Mouse (Mus musculus) gastrocnemius, postnatal 10 days (tissue): Measurements from ENCODE around the gene Carm1. TPM values are rescaled to one million over a fixed set of nuclear protein-coding genes. Genes with fewer than 3 reads are reported as not detected.
A peak's percentile ranks its signal among the peaks of the same experiment; 100 is the strongest.

Experiments
- DNase-seq: peaks from one replicate; pipeline ENCODE4 v3.0.0; 2021; ENCODE audit warnings: mixed read lengths
- microRNA-seq, 2 experiments: library from miRNA; unstranded; fragments of <30 nt; microRNA quantifications; one replicate each; pipeline ENCODE4 v1.2.0; 2021
- total RNA-seq, 2 experiments: library from RNA; stranded (reverse); gene quantifications; 2 replicates each; pipeline ENCODE4 v1.2.3; 2021

Carm1 gene
- total RNA-seq, 2 experiments from 2014 or later = 81.0 to 95.2 TPM

DNA sequence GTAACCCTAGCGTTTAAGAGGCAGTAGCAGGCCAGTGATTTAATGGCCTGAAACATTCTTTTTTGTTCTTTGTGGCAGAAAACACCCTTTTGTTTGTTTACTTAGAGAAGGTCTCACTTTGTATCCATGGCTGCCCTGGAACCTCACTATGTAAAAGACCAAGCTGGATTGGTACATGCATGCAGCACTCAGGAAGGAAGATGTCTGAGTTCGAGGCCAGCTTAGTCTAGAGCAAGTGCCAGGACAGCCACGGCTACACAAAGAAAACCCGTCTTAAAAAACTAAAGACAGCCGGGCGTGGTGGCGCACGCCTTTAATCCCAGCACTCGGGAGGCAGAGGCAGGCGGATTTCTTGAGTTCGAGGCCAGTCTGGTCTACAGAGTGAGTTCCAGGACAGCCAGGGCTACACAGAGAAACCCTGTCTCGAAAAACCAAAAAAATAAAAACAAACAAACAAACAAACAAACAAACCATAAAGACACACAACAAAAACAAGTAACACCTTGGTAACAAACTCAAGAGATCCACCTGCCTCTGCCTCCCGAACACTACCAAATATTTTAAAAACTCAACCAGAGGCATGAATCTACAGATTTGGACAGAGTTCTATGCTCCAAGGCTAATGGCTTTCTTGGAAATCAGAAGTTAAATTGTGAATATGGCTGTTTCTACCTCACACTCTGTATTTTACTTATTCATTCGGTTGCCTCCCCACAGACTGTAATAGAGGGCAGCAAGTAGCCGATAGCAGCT is 68.3 kb downstream of the Carm1 start:
- no peak for DNase-seq

- DNase-seq = peak; percentile 99
Measured at GRCm38 (mm10) chr9:21615617-21616231, 69.0 kb downstream of the Carm1 start, which contains the start of gene Smarca4. Smarca4 (plus strand) TSS chr9:21616169.

- peak; percentile 90 for DNase-seq
Measured at GRCm38 (mm10) chr9:21616232-21616781, 69.6 kb downstream of the Carm1 start.

DNA sequence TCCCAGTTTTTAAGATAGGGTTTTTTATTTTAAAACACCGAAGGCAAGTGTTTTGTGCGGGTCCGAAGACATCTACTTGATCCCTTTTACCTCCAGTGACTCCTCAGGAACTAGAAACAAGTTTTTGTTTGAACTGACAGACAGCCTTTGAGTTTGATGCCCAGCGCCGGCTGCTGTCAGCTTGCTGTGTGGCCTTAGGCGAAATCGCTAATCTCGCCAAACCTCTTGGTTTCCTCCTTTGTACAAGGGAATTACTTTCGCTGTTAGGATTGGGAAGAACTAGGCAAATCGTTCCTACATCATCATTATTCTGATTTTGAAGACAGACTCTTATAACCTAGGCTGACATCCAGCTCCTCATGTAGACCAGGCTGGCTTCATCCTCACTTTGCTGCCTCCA is 70.4 kb downstream of the Carm1 start:
- no peak for DNase-seq

GRCm38 (mm10) chr9:21620229-21620628 is 73.5 kb downstream of the Carm1 start:
- no peak for DNase-seq

GRCm38 (mm10) chr9:21622676-21623075 is 76.0 kb downstream of the Carm1 start:
- DNase-seq = no peak

- DNase-seq = no peak
Measured at GRCm38 (mm10) chr9:21625342-21626339, 78.9 kb downstream of the Carm1 start.

DNA sequence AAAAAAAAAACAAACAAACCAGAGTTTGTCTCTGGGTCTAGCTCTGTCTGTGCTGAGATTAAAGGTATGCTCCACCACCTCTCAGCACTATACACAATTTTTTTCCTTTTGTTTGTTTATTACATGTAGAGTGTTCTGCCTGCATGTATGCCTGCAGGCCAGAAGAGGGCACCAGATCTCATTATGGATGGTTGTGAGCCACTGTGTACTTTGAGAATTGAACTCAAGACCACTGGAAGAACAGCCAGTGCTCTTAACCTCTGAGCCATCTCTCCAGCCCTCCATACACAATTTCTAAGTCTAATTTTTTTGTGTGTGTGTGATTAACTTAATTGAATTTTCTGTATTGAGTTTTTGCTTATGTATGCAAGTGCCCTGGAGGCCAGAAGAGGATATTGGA is 79.9 kb downstream of the Carm1 start:
- no peak for DNase-seq

DNA sequence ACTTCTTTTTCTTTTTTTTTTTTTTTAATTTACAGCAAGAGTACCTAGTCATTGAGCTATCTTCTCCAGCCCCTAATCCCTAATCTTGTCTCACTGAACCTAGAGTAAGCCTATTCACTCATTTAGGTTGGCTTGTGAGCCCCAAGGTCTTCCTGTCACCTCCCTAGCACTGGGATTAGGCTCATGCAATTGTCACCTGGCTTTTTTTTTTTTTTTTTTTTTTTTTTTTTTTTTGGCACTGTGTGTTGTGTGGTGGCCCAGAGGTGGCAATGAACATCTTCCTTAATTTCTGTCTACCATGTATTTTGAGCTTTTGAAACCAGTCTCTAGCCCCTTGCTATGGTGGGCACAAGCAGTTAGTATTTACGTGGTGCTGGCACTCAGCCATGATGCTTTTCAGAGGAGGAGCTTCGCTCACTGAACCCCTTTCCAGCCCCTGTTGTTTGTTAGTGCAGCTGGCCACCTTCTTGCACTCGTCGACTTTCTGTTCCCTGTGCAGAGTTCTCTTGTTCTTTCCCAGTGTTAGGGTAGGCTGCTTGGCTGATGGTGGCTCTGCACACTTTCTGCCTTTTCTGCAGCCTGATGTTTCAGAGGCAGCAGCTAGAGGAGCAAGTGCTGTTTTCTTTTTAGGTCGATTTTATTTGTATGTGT is 80.6 kb downstream of the Carm1 start:
- DNase-seq = no peak

GRCm38 (mm10) chr9:21630673-21631072 is 84.0 kb downstream of the Carm1 start:
- DNase-seq = peak; percentile 26

GRCm38 (mm10) chr9:21633106-21633505 is 86.4 kb downstream of the Carm1 start:
- no peak for DNase-seq

GRCm38 (mm10) chr9:21635639-21636038 is 88.9 kb downstream of the Carm1 start:
- no peak for DNase-seq

- DNase-seq = no peak
Measured at GRCm38 (mm10) chr9:21639031-21639430, 92.3 kb downstream of the Carm1 start.

Small RNA genes lying within 50 kb of the gene (microRNA-seq; reads per million reads assigned to microRNA genes)
- gene Mir1946b = 0 reads per million in 2 experiments

Other genes with a start within 250 kb of the Carm1 start
- gene Ap1m2, start 234.6 kb upstream of the Carm1 start, total RNA-seq = not detected
- 100 to 1,000 TPM; 131 to 140 TPM for gene Slc44a2, start 226.2 kb upstream of the Carm1 start, total RNA-seq
- gene Ilf3, start 179.0 kb upstream of the Carm1 start, total RNA-seq = 10 to 100 TPM; 34.9 to 49.0 TPM
- gene Qtrt1, start 135.1 kb upstream of the Carm1 start, total RNA-seq = 10 to 100 TPM in 1 of 2 experiments, 1 to 10 TPM in 1; 8.5 to 11.4 TPM
- 10 to 100 TPM; 52.4 to 64.5 TPM for gene Dnm2, start 122.0 kb upstream of the Carm1 start, total RNA-seq
- 10 to 100 TPM; 29.5 to 31.8 TPM for gene Tmed1, start 36.6 kb upstream of the Carm1 start, total RNA-seq
- gene AB124611, start 20.7 kb upstream of the Carm1 start, total RNA-seq = 1 to 10 TPM; 1.4 to 2.5 TPM
- 10 to 100 TPM; 45.1 to 49.1 TPM for gene Timm29, start 45.8 kb downstream of the Carm1 start, total RNA-seq
- gene Yipf2, start 45.9 kb downstream of the Carm1 start, total RNA-seq = 1 to 10 TPM; 4.5 to 5.6 TPM
- gene Smarca4, start 69.3 kb downstream of the Carm1 start, total RNA-seq = 10 to 100 TPM; 52.4 to 58.3 TPM
- gene Ldlr, start 176.6 kb downstream of the Carm1 start, total RNA-seq = 10 to 100 TPM; 11.4 to 11.8 TPM
- gene Spc24, start 213.4 kb downstream of the Carm1 start, total RNA-seq = 1 to 10 TPM; 6.1 to 7.3 TPM